Mouse (Mus musculus): ENCODE results near the gene Cpsf4l. TPM values are rescaled to one million over a fixed set of nuclear protein-coding genes. Genes with fewer than 3 reads are reported as not detected.

Cpsf4l gene
- total RNA-seq, 1 experiment, result 19.6 TPM

- Histone ChIP-seq H3K9ac (ENCODE audit: insufficient read depth, low read depth, low read length, poor library complexity, severe bottlenecking) (no peak overlapping the region), H3K36me3 (ENCODE audit: control insufficient read depth, insufficient read depth, low read length, poor library complexity, severe bottlenecking) (peaks cover 7% of the 10 kb centered on the region; the same call in 1 of the 2 replicates), H3K4me1 (ENCODE audit: control insufficient read depth in 2 of 2, insufficient read depth in 2 of 2, low read length in 2 of 2, poor library complexity in 1 of 2) (peaks cover 8 to 14% of the 10 kb centered on the region in 2 experiments; a peak in 3 of 4 replicates), H3K27ac (ENCODE audit: insufficient read depth, low read depth, low read length, poor library complexity, severe bottlenecking) (no peak overlapping the region), H3K4me3 (ENCODE audit: insufficient read depth in 1 of 2, low read depth in 1 of 2, low read length in 2 of 2, poor library complexity in 1 of 2, severe bottlenecking in 1 of 2) (peak overlapping the region in 1 of 2 experiments; percentile 95; a peak in 1 of 4 replicates), H3K9me3 (ENCODE audit: control insufficient read depth, insufficient read depth, low read depth, low read length) (no peaks in the 10 kb centered on the region)
- in situ Hi-C loops (cut with MboI; ENCODE audit: low sequenced_read_pairs in 2 of 2, unreplicated experiment in 2 of 2), result no loop called here
- DNase-seq (ENCODE audit: low read depth, low spot score), result no peak
- no peak for TF ChIP-seq ZNF384 (IDR thresholded peaks at IDR 0.05; ENCODE audit: low read depth, low read length)
- no peak for TF ChIP-seq MAFK (IDR thresholded peaks at IDR 0.05; ENCODE audit: insufficient read depth, low read depth, low read length)
- TF ChIP-seq CHD2 (IDR thresholded peaks at IDR 0.05; ENCODE audit: low read depth, low read length), result no peak
- TF ChIP-seq ZC3H11A (IDR thresholded peaks at IDR 0.05; ENCODE audit: borderline replicate concordance, low read depth, low read length), result no peak
- no peak for TF ChIP-seq HCFC1 (IDR thresholded peaks at IDR 0.05; ENCODE audit: borderline replicate concordance, insufficient read depth, low read length)
Measured at GRCm38 (mm10) chr11:113681979-113682378, 27.8 kb downstream of the Cpsf4l start.

GRCm38 (mm10) chr11:113680954-113681353 lies 28.9 kb downstream of the Cpsf4l start:
- no peaks in the 10 kb centered on the region for H3K9me3 ChIP-seq (ENCODE audit: control insufficient read depth, insufficient read depth, low read depth, low read length)
- DNase-seq (ENCODE audit: low read depth, low spot score), result no peak
- no peak overlapping the region for H3K4me3 ChIP-seq (ENCODE audit: insufficient read depth in 1 of 2, low read depth in 1 of 2, low read length in 2 of 2, poor library complexity in 1 of 2, severe bottlenecking in 1 of 2)
- H3K9ac ChIP-seq (ENCODE audit: insufficient read depth, low read depth, low read length, poor library complexity, severe bottlenecking), result no peak overlapping the region
- TF ChIP-seq ZC3H11A (IDR thresholded peaks at IDR 0.05; ENCODE audit: borderline replicate concordance, low read depth, low read length), result no peak
- TF ChIP-seq CHD2 (IDR thresholded peaks at IDR 0.05; ENCODE audit: low read depth, low read length), result no peak
- TF ChIP-seq MAFK (IDR thresholded peaks at IDR 0.05; ENCODE audit: insufficient read depth, low read depth, low read length), result no peak
- TF ChIP-seq ZNF384 (IDR thresholded peaks at IDR 0.05; ENCODE audit: low read depth, low read length), result no peak
- no peak for TF ChIP-seq HCFC1 (IDR thresholded peaks at IDR 0.05; ENCODE audit: borderline replicate concordance, insufficient read depth, low read length)
- in situ Hi-C loops (cut with MboI; ENCODE audit: low sequenced_read_pairs in 2 of 2, unreplicated experiment in 2 of 2), result no loop called here
- H3K36me3 ChIP-seq (ENCODE audit: control insufficient read depth, insufficient read depth, low read length, poor library complexity, severe bottlenecking), result peaks cover 13% of the 10 kb centered on the region; the same call in 1 of the 2 replicates
- no peak overlapping the region for H3K27ac ChIP-seq (ENCODE audit: insufficient read depth, low read depth, low read length, poor library complexity, severe bottlenecking)
- peaks cover 6 to 12% of the 10 kb centered on the region in 2 experiments; a peak in 3 of 4 replicates for H3K4me1 ChIP-seq (ENCODE audit: control insufficient read depth in 2 of 2, insufficient read depth in 2 of 2, low read length in 2 of 2, poor library complexity in 1 of 2)

GRCm38 (mm10) chr11:113678373-113678772 lies 31.4 kb downstream of the Cpsf4l start:
- peak overlapping the region; percentile 57 for H3K9ac ChIP-seq (ENCODE audit: insufficient read depth, low read depth, low read length, poor library complexity, severe bottlenecking)
- H3K27ac ChIP-seq (ENCODE audit: insufficient read depth, low read depth, low read length, poor library complexity, severe bottlenecking), result no peak overlapping the region
- no peaks in the 10 kb centered on the region for H3K9me3 ChIP-seq (ENCODE audit: control insufficient read depth, insufficient read depth, low read depth, low read length)
- H3K36me3 ChIP-seq (ENCODE audit: control insufficient read depth, insufficient read depth, low read length, poor library complexity, severe bottlenecking), result peaks cover 18% of the 10 kb centered on the region
- H3K4me1 ChIP-seq (ENCODE audit: control insufficient read depth in 2 of 2, insufficient read depth in 2 of 2, low read length in 2 of 2, poor library complexity in 1 of 2), result peaks cover 6 to 12% of the 10 kb centered on the region in 2 experiments; a peak in 3 of 4 replicates
- in situ Hi-C loops (cut with MboI; ENCODE audit: low sequenced_read_pairs in 2 of 2, unreplicated experiment in 2 of 2), result no loop called here
- H3K4me3 ChIP-seq (ENCODE audit: insufficient read depth in 1 of 2, low read depth in 1 of 2, low read length in 2 of 2, poor library complexity in 1 of 2, severe bottlenecking in 1 of 2), result peak overlapping the region in 1 of 2 experiments; percentile 46; a peak in 2 of 4 replicates
- no peak for TF ChIP-seq MAFK (IDR thresholded peaks at IDR 0.05; ENCODE audit: insufficient read depth, low read depth, low read length)
- TF ChIP-seq ZNF384 (IDR thresholded peaks at IDR 0.05; ENCODE audit: low read depth, low read length), result no peak
- TF ChIP-seq CHD2 (IDR thresholded peaks at IDR 0.05; ENCODE audit: low read depth, low read length), result no peak
- TF ChIP-seq HCFC1 (IDR thresholded peaks at IDR 0.05; ENCODE audit: borderline replicate concordance, insufficient read depth, low read length), result no peak
- TF ChIP-seq ZC3H11A (IDR thresholded peaks at IDR 0.05; ENCODE audit: borderline replicate concordance, low read depth, low read length), result no peak
- DNase-seq (ENCODE audit: low read depth, low spot score), result no peak

DNA sequence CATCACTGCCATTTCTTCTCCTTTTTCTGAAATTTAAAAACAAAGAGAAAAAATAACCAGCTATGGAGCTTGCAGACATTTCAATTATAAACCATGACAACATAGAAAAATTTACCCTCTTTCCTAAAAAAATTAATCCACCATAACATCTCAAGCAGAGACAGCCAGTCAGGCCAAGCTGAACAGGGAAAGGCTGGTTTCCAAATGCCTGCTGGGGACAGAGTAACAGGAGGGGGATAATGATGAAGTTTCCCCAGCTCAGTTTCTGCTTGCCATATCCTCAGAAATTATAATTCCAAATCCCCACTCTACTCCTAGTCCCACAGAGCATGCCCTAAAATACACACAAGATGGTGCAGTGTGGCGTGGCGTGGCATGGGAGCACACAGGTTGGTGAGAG lies 32.4 kb downstream of the Cpsf4l start:
- Histone ChIP-seq H3K4me1 (ENCODE audit: control insufficient read depth in 2 of 2, insufficient read depth in 2 of 2, low read length in 2 of 2, poor library complexity in 1 of 2) (peaks cover 5 to 12% of the 10 kb centered on the region in 2 experiments; a peak in 3 of 4 replicates), H3K4me3 (ENCODE audit: insufficient read depth in 1 of 2, low read depth in 1 of 2, low read length in 2 of 2, poor library complexity in 1 of 2, severe bottlenecking in 1 of 2) (no peak overlapping the region), H3K9me3 (ENCODE audit: control insufficient read depth, insufficient read depth, low read depth, low read length) (no peaks in the 10 kb centered on the region), H3K36me3 (ENCODE audit: control insufficient read depth, insufficient read depth, low read length, poor library complexity, severe bottlenecking) (peaks cover 20% of the 10 kb centered on the region), H3K9ac (ENCODE audit: insufficient read depth, low read depth, low read length, poor library complexity, severe bottlenecking) (no peak overlapping the region), H3K27ac (ENCODE audit: insufficient read depth, low read depth, low read length, poor library complexity, severe bottlenecking) (no peak overlapping the region; the same call in 1 of the 2 replicates)
- TF ChIP-seq MAFK (IDR thresholded peaks at IDR 0.05; ENCODE audit: insufficient read depth, low read depth, low read length), result no peak
- TF ChIP-seq ZNF384 (IDR thresholded peaks at IDR 0.05; ENCODE audit: low read depth, low read length), result no peak
- no peak for DNase-seq (ENCODE audit: low read depth, low spot score)
- in situ Hi-C loops (cut with MboI; ENCODE audit: low sequenced_read_pairs in 2 of 2, unreplicated experiment in 2 of 2), result no loop called here

DNA sequence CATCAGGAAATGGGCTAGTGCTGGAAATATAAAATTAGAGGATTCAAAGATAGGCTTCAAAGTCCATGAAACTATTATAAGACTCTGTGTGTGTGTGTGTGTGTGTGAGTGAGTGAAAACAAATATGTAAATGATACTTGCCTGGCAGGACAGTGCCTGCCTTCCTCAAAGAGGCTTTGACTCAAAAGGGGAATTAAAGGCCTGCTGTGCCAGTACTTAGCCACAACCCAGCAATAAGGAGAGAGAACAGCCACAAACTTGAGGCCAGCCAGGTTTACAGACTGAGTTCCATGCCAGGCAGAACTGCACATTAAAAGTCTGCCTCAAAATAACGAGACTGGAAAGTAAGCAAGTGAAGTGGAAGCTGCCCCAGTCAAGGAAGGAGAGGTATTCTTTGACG lies 33.0 kb downstream of the Cpsf4l start:
- Histone ChIP-seq H3K4me1 (ENCODE audit: control insufficient read depth in 2 of 2, insufficient read depth in 2 of 2, low read length in 2 of 2, poor library complexity in 1 of 2) (peaks cover 4 to 12% of the 10 kb centered on the region in 2 experiments; a peak in 3 of 4 replicates), H3K4me3 (ENCODE audit: insufficient read depth in 1 of 2, low read depth in 1 of 2, low read length in 2 of 2, poor library complexity in 1 of 2, severe bottlenecking in 1 of 2) (no peak overlapping the region), H3K9me3 (ENCODE audit: control insufficient read depth, insufficient read depth, low read depth, low read length) (no peaks in the 10 kb centered on the region), H3K9ac (ENCODE audit: insufficient read depth, low read depth, low read length, poor library complexity, severe bottlenecking) (no peak overlapping the region), H3K36me3 (ENCODE audit: control insufficient read depth, insufficient read depth, low read length, poor library complexity, severe bottlenecking) (peaks cover 20% of the 10 kb centered on the region), H3K27ac (ENCODE audit: insufficient read depth, low read depth, low read length, poor library complexity, severe bottlenecking) (no peak overlapping the region)
- in situ Hi-C loops (cut with MboI; ENCODE audit: low sequenced_read_pairs in 2 of 2, unreplicated experiment in 2 of 2), result no loop called here
- TF ChIP-seq MAFK (IDR thresholded peaks at IDR 0.05; ENCODE audit: insufficient read depth, low read depth, low read length), result no peak
- TF ChIP-seq HCFC1 (IDR thresholded peaks at IDR 0.05; ENCODE audit: borderline replicate concordance, insufficient read depth, low read length), result no peak
- TF ChIP-seq CHD2 (IDR thresholded peaks at IDR 0.05; ENCODE audit: low read depth, low read length), result no peak
- no peak for DNase-seq (ENCODE audit: low read depth, low spot score)
